Mouse (Mus musculus) limb, embryonic 15.5 days (tissue): ENCODE data around the gene Gm43191. TPM values are rescaled to one million over a fixed set of nuclear protein-coding genes. Genes with fewer than 3 reads are reported as not detected.
"Not testable (repeated sequence)": the region's sequence is repeated elsewhere in the genome, so short reads cannot be mapped to it uniquely, and the experiment has no call there.

Experiments used
- ATAC-seq: fragments of 200-750 bp; cut with Nextera tagmentation; 2 replicates; pipeline ENCODE4 v1.8.0; 2017; ENCODE audit warnings: low read depth, moderate TSS enrichment; ENCODE audit not compliant: insufficient number of reproducible peaks, low FRiP score, low TSS enrichment
- H3K27ac ChIP-seq: fragments of 300-500 bp; sonication (generic); 2 replicates; pipeline ENCODE4 v1.5.1; 2015; ENCODE audit warnings: moderate library complexity, mild to moderate bottlenecking, inconsistent platforms
- H3K27me3 ChIP-seq: fragments of 300-500 bp; sonication (generic); 2 replicates; pipeline ENCODE4 v1.6.1; 2015; ENCODE audit warnings: inconsistent platforms
- H3K36me3 ChIP-seq: fragments of 300-500 bp; sonication (generic); 2 replicates; pipeline ENCODE4 v1.6.1; 2015; ENCODE audit warnings: inconsistent platforms
- H3K4me1 ChIP-seq: fragments of 300-500 bp; sonication (generic); 2 replicates; pipeline ENCODE4 v1.6.1; 2015; ENCODE audit warnings: inconsistent platforms
- H3K4me2 ChIP-seq: fragments of 300-500 bp; sonication (generic); 2 replicates; pipeline ENCODE4 v1.6.1; 2015; ENCODE audit warnings: mild to moderate bottlenecking, inconsistent platforms
- H3K4me3 ChIP-seq: fragments of 300-500 bp; sonication (generic); 2 replicates; pipeline ENCODE4 v1.5.1; 2015; ENCODE audit warnings: mild to moderate bottlenecking, inconsistent platforms
- H3K9ac ChIP-seq: fragments of 300-500 bp; sonication (generic); 2 replicates; pipeline ENCODE4 v1.6.1; 2015; ENCODE audit warnings: inconsistent platforms
- H3K9me3 ChIP-seq: fragments of 300-500 bp; sonication (generic); 2 replicates; pipeline ENCODE4 v1.6.1; 2016; ENCODE audit warnings: inconsistent platforms
- WGBS: fragments of 180-500 bp; shearing (Covaris S2); methylation state at CpG from one replicate; pipeline ENCODE4 v1.1.7; 2015; 5-methylcytosine and 5-hydroxymethylcytosine counted together
- polyA plus RNA-seq: library from polyadenylated mRNA; unstranded; fragments of >200 nt; fragmentation: Nextera tagmentation; extraction: Ambion mirVana; gene quantifications from 2 replicates; pipeline ENCODE4 v1.2.1, GENCODE M21; 2015

Gm43191 gene
- polyA plus RNA-seq, 1 experiment from 2014 or later = not detected

DNA sequence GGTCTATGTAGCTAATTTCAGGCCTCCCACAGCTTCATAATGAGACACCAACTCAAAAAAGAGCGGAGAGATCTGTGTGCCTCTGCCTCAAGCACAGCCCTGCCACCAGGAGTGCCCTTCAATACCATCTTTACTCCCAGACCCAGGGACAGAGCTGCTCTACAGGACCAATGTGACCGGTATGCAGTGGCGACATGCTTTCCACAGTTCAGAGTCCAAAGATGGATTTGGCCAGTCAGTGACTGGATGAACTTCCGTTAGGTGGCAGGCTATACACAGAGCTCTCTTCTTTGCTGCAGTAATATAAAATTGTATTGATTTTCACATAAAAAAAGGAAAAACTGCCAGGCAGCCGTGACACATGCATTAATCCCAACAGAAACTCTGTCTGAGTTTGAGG, 22.8 kb upstream of the Gm43191 start:
- Histone ChIP-seq H3K27me3 (no peaks in the 10 kb centered on the region), H3K27ac (no peak overlapping the region), H3K4me3 (no peak overlapping the region), H3K4me2 (no peak overlapping the region), H3K9ac (no peak overlapping the region), H3K36me3 (0 out of 2 replicates have a peak, but pooled peaks cover 3% of the 10 kb centered on the region), H3K4me1 (no peaks in the 10 kb centered on the region), H3K9me3 (no peaks in the 10 kb centered on the region)
- 89% methylated on average over 5 of the region's 5 CpGs for WGBS
- ATAC-seq = no peak

DNA sequence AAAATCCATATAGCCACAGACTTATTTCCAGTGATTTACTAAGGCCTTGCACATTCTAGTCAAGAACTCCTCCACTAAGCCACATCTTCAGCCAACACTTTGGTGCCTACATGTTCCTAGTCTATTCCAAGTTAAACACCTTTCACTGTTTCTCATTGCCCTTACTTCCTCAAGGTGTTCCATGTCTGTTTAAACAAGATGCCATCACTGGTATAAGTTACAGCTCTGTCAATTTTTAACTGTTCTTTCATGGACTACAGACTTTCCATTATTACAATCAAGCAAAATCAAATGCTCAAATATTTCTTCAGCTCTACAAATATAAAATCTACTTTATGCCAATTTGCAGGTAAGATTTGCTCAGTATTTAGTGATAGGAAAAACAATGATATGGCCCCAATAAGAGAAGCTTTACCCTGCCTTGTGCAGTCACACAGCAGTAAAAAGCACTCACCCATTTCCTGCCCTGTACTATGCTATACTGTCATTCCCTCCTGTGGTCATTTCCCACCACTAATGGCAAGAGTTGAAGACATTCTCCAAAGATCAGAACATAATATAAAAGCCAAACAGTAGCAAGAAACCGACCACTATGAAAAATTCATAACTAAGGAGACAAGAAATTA, 21.7 kb upstream of the Gm43191 start:
- no peak overlapping the region for H3K4me2 ChIP-seq
- H3K36me3 ChIP-seq = 0 out of 2 replicates have a peak, but pooled peaks cover 3% of the 10 kb centered on the region
- no peaks in the 10 kb centered on the region for H3K27me3 ChIP-seq
- H3K9ac ChIP-seq = no peak overlapping the region
- no peaks in the 10 kb centered on the region for H3K9me3 ChIP-seq
- no peak for ATAC-seq
- 85% methylated on average over 1 of the region's 1 CpGs for WGBS
- H3K4me1 ChIP-seq = no peaks in the 10 kb centered on the region
- no peak overlapping the region for H3K4me3 ChIP-seq
- H3K27ac ChIP-seq = no peak overlapping the region

DNA sequence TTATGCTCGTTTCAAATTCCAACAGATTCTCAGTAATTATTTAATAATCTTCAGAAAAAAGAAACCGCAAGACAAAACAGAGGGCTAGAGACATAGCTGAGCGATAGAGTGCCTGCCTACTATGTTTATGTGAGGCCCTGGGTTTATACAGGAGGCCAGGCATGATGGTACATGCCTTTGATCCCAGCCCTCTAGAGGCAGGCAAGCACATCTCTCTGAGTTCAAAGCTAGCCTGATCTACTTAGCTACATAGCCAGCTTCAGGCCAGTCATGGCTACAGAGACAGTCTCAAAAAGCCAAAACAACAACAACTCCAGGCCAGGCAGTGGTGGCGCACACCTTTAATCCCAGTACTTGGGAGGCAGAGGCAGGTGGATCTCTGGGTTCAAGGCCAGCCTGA, 20.5 kb upstream of the Gm43191 start:
- H3K27ac ChIP-seq = no peak overlapping the region
- H3K4me1 ChIP-seq = no peaks in the 10 kb centered on the region
- no peak overlapping the region for H3K4me3 ChIP-seq
- 0 out of 2 replicates have a peak, but pooled peaks cover 3% of the 10 kb centered on the region for H3K36me3 ChIP-seq
- H3K9me3 ChIP-seq = no peaks in the 10 kb centered on the region
- H3K4me2 ChIP-seq = no peak overlapping the region
- no peaks in the 10 kb centered on the region for H3K27me3 ChIP-seq
- ATAC-seq = no peak
- WGBS = 89% methylated on average over 4 of the region's 4 CpGs
- H3K9ac ChIP-seq = no peak overlapping the region

DNA sequence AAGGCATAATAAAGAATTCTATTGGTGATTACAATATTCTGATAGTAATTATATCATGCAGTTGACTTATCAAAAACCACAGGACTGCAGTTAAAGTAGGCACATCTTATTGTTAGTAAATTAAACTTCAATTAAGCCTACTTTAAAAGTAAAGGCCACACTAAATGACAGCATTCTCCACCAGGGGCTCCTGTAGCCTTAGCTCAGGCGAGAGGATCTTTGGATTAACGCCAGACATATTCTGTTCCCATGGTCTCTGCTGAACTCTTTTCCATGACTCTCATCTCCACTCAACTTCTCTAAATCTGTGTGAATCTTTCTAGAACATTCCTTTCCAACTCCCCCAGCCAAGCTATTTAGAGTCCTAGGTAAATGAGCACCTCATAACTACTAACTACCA, 17.7 kb upstream of the Gm43191 start:
- H3K27ac ChIP-seq = no peak overlapping the region
- H3K27me3 ChIP-seq = no peaks in the 10 kb centered on the region
- no peaks in the 10 kb centered on the region for H3K4me1 ChIP-seq
- H3K36me3 ChIP-seq = peaks cover 5% of the 10 kb centered on the region; the same call in 1 of the 2 replicates
- H3K4me2 ChIP-seq = no peak overlapping the region
- 70% methylated on average over 2 of the region's 2 CpGs for WGBS
- H3K9me3 ChIP-seq = no peaks in the 10 kb centered on the region
- no peak for ATAC-seq
- H3K4me3 ChIP-seq = no peak overlapping the region
- H3K9ac ChIP-seq = no peak overlapping the region

DNA sequence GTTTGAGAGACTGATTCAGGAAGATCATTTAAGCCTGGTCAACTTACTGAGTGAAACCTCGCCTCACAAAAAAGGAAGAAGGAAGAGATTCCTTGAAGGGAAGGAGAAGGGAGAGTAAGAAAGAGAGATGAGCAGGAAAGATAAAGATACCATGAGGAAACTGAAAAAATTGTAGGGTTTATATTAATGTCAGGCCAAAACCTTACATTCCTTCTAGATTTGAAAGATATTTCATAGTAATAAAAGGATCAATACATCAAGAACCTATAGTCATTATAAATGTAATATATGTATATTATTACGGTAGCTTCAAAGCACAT, 14.6 kb upstream of the Gm43191 start:
- H3K27ac ChIP-seq = no peak overlapping the region
- no peak overlapping the region for H3K9ac ChIP-seq
- H3K27me3 ChIP-seq = no peaks in the 10 kb centered on the region
- no peak overlapping the region for H3K4me2 ChIP-seq
- H3K4me3 ChIP-seq = no peak overlapping the region
- no peaks in the 10 kb centered on the region for H3K9me3 ChIP-seq
- H3K36me3 ChIP-seq = peaks cover 15% of the 10 kb centered on the region
- no peak for ATAC-seq
- H3K4me1 ChIP-seq = no peaks in the 10 kb centered on the region
- WGBS = 82% methylated on average over 2 of the region's 2 CpGs

DNA sequence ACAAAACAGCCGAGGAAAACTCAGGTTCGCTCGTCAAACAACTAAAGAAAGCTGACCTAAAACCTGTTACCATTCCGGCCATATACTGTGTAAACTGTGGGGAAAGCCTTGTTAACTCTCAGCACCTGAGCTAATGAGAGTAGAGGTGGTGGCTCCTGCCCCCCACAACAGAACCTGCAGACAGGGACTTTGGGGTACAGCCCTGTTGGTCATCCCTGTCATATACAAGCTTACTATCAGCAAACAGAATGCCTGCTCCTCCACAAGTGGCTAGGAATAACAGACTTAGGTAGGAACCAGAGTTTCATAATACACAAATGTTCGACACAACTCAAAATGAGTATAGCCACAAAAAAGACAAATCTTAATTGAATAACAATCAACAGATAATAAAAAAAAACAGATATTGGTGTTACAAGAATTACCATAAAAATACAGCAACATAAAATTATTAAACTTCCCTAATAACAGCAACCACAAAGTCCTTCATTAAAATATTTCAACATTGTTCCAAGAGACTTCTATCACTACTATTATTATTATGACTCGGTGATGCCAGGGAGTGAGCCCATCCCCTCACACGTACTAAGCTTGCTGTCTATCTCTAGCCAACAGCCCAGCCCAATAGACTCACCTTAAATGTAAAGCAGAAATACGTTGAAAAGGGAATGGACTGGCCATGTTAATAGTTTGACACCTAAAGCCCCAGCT, 14.1 kb upstream of the Gm43191 start:
- WGBS = 76% methylated on average over 8 of the region's 8 CpGs
- Histone ChIP-seq H3K4me1 (no peaks in the 10 kb centered on the region), H3K36me3 (peaks cover 16% of the 10 kb centered on the region), H3K9ac (no peak overlapping the region), H3K9me3 (no peaks in the 10 kb centered on the region), H3K27ac (no peak overlapping the region), H3K27me3 (no peaks in the 10 kb centered on the region), H3K4me3 (no peak overlapping the region), H3K4me2 (no peak overlapping the region)
- no peak for ATAC-seq

DNA sequence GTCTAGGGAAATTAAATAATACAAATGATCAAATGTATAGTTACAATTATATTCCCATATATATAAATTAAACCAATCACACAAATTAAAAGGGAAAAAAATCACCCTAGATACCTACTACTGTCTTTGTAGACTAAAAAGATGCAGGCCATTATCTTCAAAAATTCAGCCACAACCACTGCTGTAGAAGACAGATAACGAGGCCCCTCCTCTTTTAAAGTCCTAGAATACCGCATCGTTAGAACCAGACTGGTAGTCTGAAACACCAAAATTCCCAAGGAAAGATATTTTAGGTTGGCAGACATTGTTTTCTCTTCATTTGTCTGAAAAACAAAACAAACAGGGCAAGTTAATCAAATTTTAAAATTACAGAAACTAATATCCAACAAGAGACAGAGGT, 13.3 kb upstream of the Gm43191 start:
- H3K4me1 ChIP-seq = no peaks in the 10 kb centered on the region

DNA sequence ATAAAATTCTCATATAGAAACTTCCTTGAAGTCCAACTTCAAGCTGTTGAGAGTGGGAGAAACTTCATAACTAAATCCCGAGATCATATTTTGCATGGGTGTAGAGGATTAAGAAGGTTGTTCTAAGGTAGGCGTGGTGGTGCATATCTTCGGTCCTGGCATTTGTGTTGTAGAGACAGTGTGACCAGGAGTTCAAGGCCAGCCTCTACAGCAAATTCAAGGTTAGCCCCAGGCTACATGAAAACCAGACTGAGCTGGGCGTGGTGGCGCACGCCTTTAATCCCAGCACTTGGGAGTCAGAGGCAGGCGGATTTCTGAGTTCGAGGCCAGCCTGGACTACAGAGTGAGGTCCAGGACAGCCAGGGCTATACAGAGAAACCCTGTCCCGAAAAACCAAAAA, 16.8 kb downstream of the Gm43191 start:
- ATAC-seq, H3K9ac ChIP-seq, H3K4me3 ChIP-seq, H3K36me3 ChIP-seq, H3K27ac ChIP-seq, H3K9me3 ChIP-seq, H3K27me3 ChIP-seq, H3K4me1 ChIP-seq, H3K4me2 ChIP-seq: not testable (repeated sequence)
- 88% methylated on average over 9 of the region's 9 CpGs for WGBS

More for the DNA sequence above, 13.3 kb upstream of the Gm43191 start:
- 86% methylated on average over 3 of the region's 3 CpGs for WGBS
- Histone ChIP-seq H3K4me3 (no peak overlapping the region), H3K36me3 (peaks cover 13% of the 10 kb centered on the region), H3K4me2 (no peak overlapping the region), H3K27me3 (no peaks in the 10 kb centered on the region), H3K27ac (no peak overlapping the region), H3K9me3 (no peaks in the 10 kb centered on the region), H3K9ac (no peak overlapping the region)
- no peak for ATAC-seq

DNA sequence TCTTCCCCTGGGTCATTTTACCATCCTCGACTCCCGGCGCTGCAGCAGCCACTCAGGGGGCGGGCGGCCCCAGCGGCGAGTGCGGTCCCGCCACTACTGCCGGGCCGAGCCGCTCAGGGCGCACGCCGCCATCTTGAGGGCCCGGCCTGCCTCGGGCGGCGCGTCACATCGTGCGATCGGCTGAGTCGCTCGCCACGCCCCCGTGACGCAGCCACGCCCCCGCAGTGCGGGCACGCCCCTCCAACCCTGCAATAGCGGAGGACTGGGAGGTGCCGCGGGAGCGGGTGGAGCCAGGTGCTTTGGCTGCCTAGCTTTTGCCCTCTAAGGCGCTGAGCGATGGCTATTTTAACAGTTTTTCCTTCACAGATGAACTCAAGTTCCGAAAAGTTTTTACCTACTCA, 18.6 kb downstream of the Gm43191 start, which contains the start of gene Mfsd14a:
Mfsd14a (minus strand) TSS at position 215 of the 401 bp plus-strand sequence.
- Histone ChIP-seq H3K27me3 (no peaks in the 10 kb centered on the region), H3K9ac (peak within 1 kb of the TSS; percentile 95), H3K27ac (peak within 1 kb of the TSS; percentile 95), H3K36me3 (no peaks in the 10 kb centered on the region), H3K4me1 (peaks cover 8% of the 10 kb centered on the region), H3K9me3 (no peaks in the 10 kb centered on the region), H3K4me3 (peak within 1 kb of the TSS; percentile 97), H3K4me2 (peak within 1 kb of the TSS; percentile 57)
- under 1% methylated on average over 39 of the region's 39 CpGs for WGBS
- peak; percentile 99 for ATAC-seq

DNA sequence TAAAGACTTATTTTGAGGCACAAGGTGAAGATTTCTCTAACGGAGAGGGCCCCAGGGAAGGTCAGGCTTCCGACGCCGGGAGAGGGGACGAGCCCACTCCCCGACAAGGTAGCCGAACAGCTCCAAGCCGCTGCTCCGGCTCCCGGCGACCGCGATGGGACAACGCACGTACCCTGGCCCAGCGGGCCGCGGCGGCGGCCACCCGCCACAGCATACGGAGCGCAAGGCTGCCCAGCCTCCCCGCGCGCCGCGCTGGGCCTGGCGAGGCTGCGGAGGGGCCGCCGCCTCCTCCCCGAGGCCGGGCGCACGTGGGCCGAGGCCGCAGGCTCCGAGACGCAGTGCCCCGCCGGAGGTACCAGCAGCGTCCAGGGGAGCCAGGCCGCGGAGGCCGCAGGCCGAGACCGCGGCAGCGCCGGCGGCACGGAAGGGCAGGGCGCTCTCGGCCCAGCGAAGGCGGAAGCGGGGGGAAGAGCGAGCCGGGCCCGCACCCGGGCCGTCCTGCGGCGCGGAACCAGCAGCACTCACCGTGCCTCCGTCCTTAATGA, 19.1 kb downstream of the Gm43191 start:
- Histone ChIP-seq H3K27me3 (no peaks in the 10 kb centered on the region), H3K4me1 (peaks cover 8% of the 10 kb centered on the region), H3K9me3 (no peaks in the 10 kb centered on the region), H3K36me3 (no peaks in the 10 kb centered on the region), H3K9ac (peak overlapping the region; percentile 95), H3K4me3 (peak overlapping the region; percentile 97), H3K4me2 (peak overlapping the region; percentile 57), H3K27ac (peak overlapping the region; percentile 95)
- under 1% methylated on average over 67 of the region's 68 CpGs for WGBS
- ATAC-seq = peak; percentile 86

DNA sequence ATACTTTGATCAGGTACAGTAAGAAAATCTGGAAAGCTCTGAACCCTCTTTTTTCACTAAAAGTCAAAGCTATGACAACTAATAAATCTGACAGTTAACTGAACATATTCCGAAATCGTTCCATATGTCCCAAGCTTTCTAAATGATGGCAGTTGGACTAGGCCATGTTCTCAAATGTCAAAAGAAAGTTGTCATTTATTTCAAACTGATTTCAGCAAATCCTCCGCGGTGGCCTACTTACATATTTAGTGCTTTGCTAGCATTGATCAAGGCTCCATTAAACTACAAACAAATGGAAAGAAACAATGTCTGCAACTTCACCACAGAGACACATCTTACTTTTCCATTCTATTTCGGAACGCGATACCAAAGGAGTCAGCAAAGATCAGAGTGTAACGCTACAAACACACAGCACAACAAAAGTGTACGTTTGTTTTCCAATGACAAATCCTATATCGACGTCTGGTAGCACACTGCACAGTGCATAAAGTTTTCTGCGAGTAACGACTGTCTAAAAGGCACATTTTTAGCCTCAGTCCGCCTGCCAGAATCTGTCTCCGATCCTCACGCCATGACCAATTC, 19.7 kb downstream of the Gm43191 start:
- H3K9me3 ChIP-seq = no peaks in the 10 kb centered on the region
- no peak for ATAC-seq
- H3K4me1 ChIP-seq = peaks cover 8% of the 10 kb centered on the region
- no peaks in the 10 kb centered on the region for H3K27me3 ChIP-seq
- peak overlapping the region; percentile 57 for H3K4me2 ChIP-seq
- no peaks in the 10 kb centered on the region for H3K36me3 ChIP-seq
- 3% methylated on average over 16 of the region's 16 CpGs for WGBS
- peak overlapping the region; percentile 95 for H3K27ac ChIP-seq
- H3K4me3 ChIP-seq = peak overlapping the region; percentile 97
- H3K9ac ChIP-seq = peak overlapping the region; percentile 95

DNA sequence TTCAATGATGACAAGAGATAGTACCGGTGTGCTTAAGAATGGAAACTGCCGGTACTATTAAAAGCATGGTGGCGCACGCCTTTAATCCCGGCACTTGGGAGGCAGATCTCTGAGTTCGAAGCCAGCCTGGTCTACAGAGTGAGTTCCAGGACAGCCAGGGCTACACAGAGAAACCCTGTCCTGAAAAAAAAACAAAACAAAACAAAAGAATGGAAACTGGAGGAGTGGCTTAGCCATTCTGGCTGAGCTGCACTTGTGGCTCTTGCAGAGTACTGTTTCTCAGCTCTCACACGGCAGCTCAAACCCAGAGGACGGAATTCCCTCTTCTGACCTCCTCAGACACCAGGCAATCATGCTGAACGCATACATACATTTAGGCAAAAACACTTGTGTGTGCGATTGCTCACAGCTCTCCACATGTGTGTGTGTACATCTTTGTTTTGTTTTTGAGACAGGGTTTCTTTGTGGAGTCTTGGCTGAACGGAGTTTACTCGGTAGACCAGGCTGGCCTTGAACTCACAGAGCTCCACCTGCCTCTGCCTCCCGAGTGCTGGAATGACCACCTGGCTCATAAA, 21.1 kb downstream of the Gm43191 start:
- H3K4me2 ChIP-seq = no peak overlapping the region
- ATAC-seq = no peak
- 79% methylated on average over 13 of the region's 13 CpGs for WGBS
- H3K9ac ChIP-seq = no peak overlapping the region
- H3K27ac ChIP-seq = no peak overlapping the region
- H3K4me1 ChIP-seq = peaks cover 8% of the 10 kb centered on the region
- no peak overlapping the region for H3K4me3 ChIP-seq
- H3K9me3 ChIP-seq = no peaks in the 10 kb centered on the region
- H3K36me3 ChIP-seq = no peaks in the 10 kb centered on the region
- no peaks in the 10 kb centered on the region for H3K27me3 ChIP-seq
